Mouse (Mus musculus) lung, postnatal 0 days (tissue): Measurements from ENCODE around the gene Sspo. TPM values are rescaled to one million over a fixed set of nuclear protein-coding genes. Genes with fewer than 3 reads are reported as not detected.
"Not testable (repeated sequence)": the region's sequence is repeated elsewhere in the genome, so short reads cannot be mapped to it uniquely, and the experiment has no call there.

Experiments used
- ATAC-seq: fragments of 200-750 bp; cut with Nextera tagmentation; 2 replicates; pipeline ENCODE4 v1.8.0; 2017; ENCODE audit warnings: moderate library complexity
- DNase-seq: peaks from one replicate; pipeline ENCODE4 v3.0.0-alpha.2; 2016; ENCODE audit warnings: low spot score
- H3K27ac ChIP-seq: fragments of 300-500 bp; sonication (generic); 2 replicates; pipeline ENCODE4 v1.5.1; 2014; ENCODE audit warnings: antibody characterized with exemption, mild to moderate bottlenecking, low read length, mixed read lengths
- H3K27me3 ChIP-seq: fragments of 300-500 bp; sonication (generic); replicated peaks from 2 replicates; pipeline ENCODE4 v1.6.1; 2014; ENCODE audit warnings: low read length, mixed read lengths; ENCODE audit not compliant: insufficient read depth
- H3K36me3 ChIP-seq: fragments of 300-500 bp; sonication (generic); 2 replicates; pipeline ENCODE4 v1.6.1; 2014; ENCODE audit warnings: low read length, mixed read lengths; ENCODE audit not compliant: insufficient read depth
- H3K4me1 ChIP-seq: fragments of 300-500 bp; sonication (generic); 2 replicates; pipeline ENCODE4 v1.6.1; 2014; ENCODE audit warnings: antibody characterized with exemption, low read depth, low read length, mixed read lengths; ENCODE audit not compliant: insufficient read depth
- H3K4me2 ChIP-seq: fragments of 300-500 bp; sonication (generic); replicated peaks from 2 replicates; pipeline ENCODE4 v1.6.1; 2014; ENCODE audit warnings: low read depth, mild to moderate bottlenecking, low read length, moderate library complexity, mixed read lengths
- H3K4me3 ChIP-seq: fragments of 300-500 bp; sonication (generic); 2 replicates; pipeline ENCODE4 v1.5.1; 2014; ENCODE audit warnings: low read depth, low read length
- H3K9ac ChIP-seq: fragments of 300-500 bp; sonication (generic); replicated peaks from 2 replicates; pipeline ENCODE4 v1.6.1; 2014; ENCODE audit warnings: low read depth, mild to moderate bottlenecking
- H3K9me3 ChIP-seq: fragments of 300-500 bp; sonication (generic); 2 replicates; pipeline ENCODE4 v1.6.1; 2016; ENCODE audit warnings: low read length, mixed read lengths
- CTCF ChIP-seq: IDR thresholded peaks from 2 replicates; pipeline ENCODE4 v1.5.1; 2016; ENCODE audit warnings: antibody characterized with exemption, mild to moderate bottlenecking
- EP300 ChIP-seq: IDR thresholded peaks from 2 replicates; pipeline ENCODE4 v1.6.1; 2016; ENCODE audit warnings: antibody characterized with exemption, mild to moderate bottlenecking, control low read depth
- WGBS: fragments of 180-500 bp; shearing (Covaris S2); extraction: QIAGEN DNeasy Blood & Tissue Kit; methylation state at CpG from one replicate; pipeline ENCODE4 v1.1.7; 2014; 5-methylcytosine and 5-hydroxymethylcytosine counted together
- polyA plus RNA-seq: library from polyadenylated mRNA; unstranded; fragments of >200 nt; fragmentation: Nextera tagmentation; extraction: Ambion mirVana; gene quantifications from 2 replicates; pipeline ENCODE4 v1.2.1, GENCODE M21; 2015

The Sspo gene
- polyA plus RNA-seq, 1 experiment from 2014 or later, result 0.64 TPM

- H3K27me3 ChIP-seq, result no peaks in the 10 kb centered on the region
- ATAC-seq, result no peak
- no peak overlapping the region for H3K4me3 ChIP-seq
- no peaks in the 10 kb centered on the region for H3K4me1 ChIP-seq
- no peak overlapping the region for H3K27ac ChIP-seq
- H3K36me3 ChIP-seq, result peaks cover 5% of the 10 kb centered on the region; the same call in 1 of the 2 replicates
- no peak overlapping the region for H3K4me2 ChIP-seq
- no peak overlapping the region for H3K9ac ChIP-seq
- WGBS, result 80% methylated on average over 4 of the region's 4 CpGs
- no peaks in the 10 kb centered on the region for H3K9me3 ChIP-seq
- DNase-seq, result no peak
- no peak for TF ChIP-seq EP300
- no peak for TF ChIP-seq CTCF
These were observed 62.4 kb downstream of the Sspo start for GRCm38 (mm10) chr6:48510426-48510825.

- Histone ChIP-seq H3K36me3 (peaks cover 5% of the 10 kb centered on the region; the same call in 1 of the 2 replicates), H3K4me3 (no peak overlapping the region), H3K9me3 (no peaks in the 10 kb centered on the region), H3K27me3 (no peaks in the 10 kb centered on the region), H3K27ac (no peak overlapping the region), H3K9ac (no peak overlapping the region), H3K4me1 (no peaks in the 10 kb centered on the region), H3K4me2 (no peak overlapping the region)
- no peak for TF ChIP-seq CTCF
- no peak for TF ChIP-seq EP300
- ATAC-seq, result no peak
- 77% methylated on average over 7 of the region's 7 CpGs for WGBS
- no peak for DNase-seq
These were observed 63.8 kb downstream of the Sspo start for GRCm38 (mm10) chr6:48511861-48512260.

DNA sequence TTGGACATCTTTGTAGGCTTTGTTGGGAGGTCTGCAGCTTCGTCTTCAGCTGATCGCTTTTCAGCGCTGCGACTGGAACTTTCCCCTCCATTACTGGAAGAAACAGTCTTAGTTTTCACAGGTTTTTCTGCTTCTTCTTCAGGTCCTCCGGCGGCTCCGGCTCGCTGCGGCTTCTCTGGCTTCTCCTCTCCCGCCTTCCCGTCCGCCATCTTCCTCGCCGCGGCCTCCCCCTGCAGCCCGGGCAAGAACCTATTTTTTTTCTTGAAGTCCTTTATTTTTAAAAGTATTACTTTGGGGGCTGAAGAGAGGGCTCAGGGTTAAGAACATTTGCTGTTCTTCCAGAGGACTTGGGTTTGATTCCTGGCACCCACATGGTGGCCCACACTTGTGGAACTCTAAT lies 76.9 kb downstream of the Sspo start:
- H3K4me3 ChIP-seq, H3K4me1 ChIP-seq, H3K27ac ChIP-seq, H3K9me3 ChIP-seq, ATAC-seq, H3K4me2 ChIP-seq, H3K36me3 ChIP-seq, H3K9ac ChIP-seq, H3K27me3 ChIP-seq, DNase-seq: not testable (repeated sequence)
- 99% methylated on average over 12 of the region's 16 CpGs for WGBS

DNA sequence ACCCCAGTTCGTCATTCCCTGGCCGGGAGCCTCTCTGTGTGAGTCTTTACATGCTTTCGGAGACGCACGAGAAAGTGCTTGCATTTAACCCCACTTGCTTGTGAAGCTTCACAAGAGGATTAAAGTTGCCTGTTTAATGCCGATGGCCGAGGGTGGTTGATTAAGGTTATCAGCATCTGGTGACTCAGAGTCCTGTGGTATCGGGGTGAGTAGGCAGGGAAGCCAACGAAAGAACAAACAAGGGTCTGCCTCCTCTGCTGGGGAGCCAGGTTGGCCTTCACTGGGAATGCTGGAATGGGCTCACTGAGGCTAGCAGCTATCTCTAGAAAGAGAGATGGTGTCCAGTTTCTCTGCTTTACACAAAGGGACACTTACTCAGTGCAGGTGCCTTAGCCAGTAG lies 79.9 kb downstream of the Sspo start:
- TF ChIP-seq EP300 (no peak), CTCF (no peak)
- Histone ChIP-seq H3K9me3 (no peaks in the 10 kb centered on the region), H3K9ac (no peak overlapping the region), H3K4me2 (no peak overlapping the region), H3K27ac (no peak overlapping the region), H3K4me1 (no peaks in the 10 kb centered on the region), H3K4me3 (no peak overlapping the region), H3K36me3 (no peaks in the 10 kb centered on the region), H3K27me3 (no peaks in the 10 kb centered on the region)
- DNase-seq (no peak), ATAC-seq (no peak)
- 83% methylated on average over 9 of the region's 9 CpGs for WGBS

DNA sequence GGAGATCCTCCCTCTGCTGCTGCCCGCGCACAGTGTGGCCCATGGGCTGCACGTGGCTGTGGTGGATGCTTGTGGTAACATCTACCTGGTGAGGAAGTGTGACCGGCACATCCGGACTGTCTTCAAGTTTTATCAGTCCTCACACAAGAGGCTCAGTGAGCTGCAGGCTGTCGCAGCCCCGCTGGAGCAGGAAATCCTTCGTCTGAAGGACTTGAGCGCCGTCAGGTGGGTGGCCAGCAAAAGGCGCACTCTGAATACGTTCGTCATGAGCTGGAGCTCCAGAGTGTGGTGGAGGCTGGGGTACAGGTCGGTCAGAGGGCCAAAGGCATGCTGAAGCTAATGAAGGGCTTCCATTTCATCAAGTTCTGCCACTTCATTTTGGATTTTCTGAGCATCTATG lies 81.2 kb downstream of the Sspo start:
- DNase-seq, result no peak
- WGBS, result 66% methylated on average over 14 of the region's 14 CpGs
- H3K36me3 ChIP-seq, result no peaks in the 10 kb centered on the region
- no peaks in the 10 kb centered on the region for H3K4me1 ChIP-seq
- H3K9ac ChIP-seq, result no peak overlapping the region
- H3K9me3 ChIP-seq, result no peaks in the 10 kb centered on the region
- ATAC-seq, result no peak
- TF ChIP-seq CTCF, result peak; percentile 46
- TF ChIP-seq EP300, result no peak
- no peaks in the 10 kb centered on the region for H3K27me3 ChIP-seq
- no peak overlapping the region for H3K4me2 ChIP-seq
- H3K27ac ChIP-seq, result no peak overlapping the region
- no peak overlapping the region for H3K4me3 ChIP-seq

GRCm38 (mm10) chr6:48529871-48530440 lies 81.9 kb downstream of the Sspo start:
- no peaks in the 10 kb centered on the region for H3K27me3 ChIP-seq
- H3K4me1 ChIP-seq, result no peaks in the 10 kb centered on the region
- TF ChIP-seq EP300, result no peak
- TF ChIP-seq CTCF, result no peak
- H3K9me3 ChIP-seq, result no peaks in the 10 kb centered on the region
- H3K27ac ChIP-seq, result no peak overlapping the region
- WGBS, result 72% methylated on average over 16 of the region's 16 CpGs
- H3K4me2 ChIP-seq, result no peak overlapping the region
- H3K4me3 ChIP-seq, result no peak overlapping the region
- DNase-seq (no peak), ATAC-seq (peak; percentile 23)
- no peak overlapping the region for H3K9ac ChIP-seq
- no peaks in the 10 kb centered on the region for H3K36me3 ChIP-seq

DNA sequence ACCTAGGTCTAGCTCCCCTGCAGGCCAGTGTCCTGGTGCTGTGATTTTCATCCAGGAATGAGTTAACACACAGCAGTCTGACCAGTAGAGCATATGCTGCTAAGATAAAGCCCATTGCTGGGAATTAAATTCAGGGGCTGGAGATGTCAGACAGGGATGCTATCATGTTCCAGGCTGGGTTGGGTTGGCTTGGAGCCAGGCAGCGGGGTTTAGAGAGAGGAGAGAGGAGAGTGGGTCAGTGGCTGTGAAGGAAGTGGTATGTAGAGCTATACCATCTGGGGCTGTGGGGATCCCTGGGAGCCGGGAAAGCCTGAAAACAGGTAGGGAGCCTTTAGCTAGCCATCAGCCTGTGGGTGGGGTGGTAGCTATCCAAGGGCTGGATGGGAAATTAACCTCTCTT lies 82.8 kb downstream of the Sspo start:
- no peak for TF ChIP-seq EP300
- no peak for TF ChIP-seq CTCF
- H3K9ac ChIP-seq, result no peak overlapping the region
- H3K36me3 ChIP-seq, result no peaks in the 10 kb centered on the region
- 54% methylated on average over 2 of the region's 2 CpGs for WGBS
- no peak; the same call in 1 of the 2 replicates for ATAC-seq
- H3K27me3 ChIP-seq, result no peaks in the 10 kb centered on the region
- no peak overlapping the region for H3K4me3 ChIP-seq
- no peak for DNase-seq
- H3K9me3 ChIP-seq, result no peaks in the 10 kb centered on the region
- H3K4me2 ChIP-seq, result no peak overlapping the region
- H3K4me1 ChIP-seq, result no peaks in the 10 kb centered on the region
- no peak overlapping the region for H3K27ac ChIP-seq
